Mouse (Mus musculus) Patski (cell line): ENCODE results near the gene Gm20388. TPM values are rescaled to one million over a fixed set of nuclear protein-coding genes. Genes with fewer than 3 reads are reported as not detected.
A peak's percentile ranks its signal among the peaks of the same experiment; 100 is the strongest.

Source experiments
- ATAC-seq: fragments of 100-300 bp; one replicate; pipeline ENCODE4 v1.8.0; 2021
- CTCF ChIA-PET: fragments of 350-600 bp; sonication (Branson Sonifier 250); formaldehyde crosslinking; loops from one replicate; lab custom pipeline; 2022; ENCODE audit warnings: inconsistent platforms; lab: Charles Lee
- POLR2A ChIA-PET: fragments of 350-600 bp; sonication (Branson Sonifier 250); formaldehyde crosslinking; loops from one replicate; lab custom pipeline; 2022; ENCODE audit warnings: antibody characterized with exemption, inconsistent platforms; lab: Charles Lee
- DNase-seq: peaks from one replicate; pipeline ENCODE4 v3.0.0-alpha.2; 2011; ENCODE audit warnings: low read depth, low spot score
- H3K27me3 ChIP-seq: fragments of 371-371 bp; one replicate; pipeline ENCODE4 v1.5.1; 2021
- CTCF ChIP-seq: fragments of 100-300 bp; IDR thresholded peaks from one replicate; pipeline ENCODE4 v1.5.1; 2021
- in situ Hi-C: fragments of 300-500 bp; cut with MboI; formaldehyde crosslinking; loops from 3 replicates; pipeline ENCODE4 v1.11.1; 2018; ENCODE audit warnings: low pct_unique_long_range_greater_than_20kb, mixed read lengths
- polyA plus RNA-seq: library from polyadenylated mRNA; unstranded; gene quantifications from one replicate; pipeline ENCODE4 v1.2.3, GENCODE M21; 2021

Gm20388 gene
- polyA plus RNA-seq, 1 experiment from 2014 or later: 86.7 TPM

- POLR2A ChIA-PET: no interaction called here
Measured at GRCm38 (mm10) chr8:120478754-120479153, 568.1 kb downstream of the Gm20388 start.

GRCm38 (mm10) chr8:120479691-120480090 lies 569.0 kb downstream of the Gm20388 start:
- POLR2A ChIA-PET: no interaction called here
- CTCF ChIA-PET: no interaction called here

More at GRCm38 (mm10) chr8:120478754-120479153, 568.1 kb downstream of the Gm20388 start:
- in situ Hi-C loops: no loop called here
- H3K27me3 ChIP-seq: no peaks in the 10 kb centered on the region
- no peak for DNase-seq
- no peak for ATAC-seq
- no peak for TF ChIP-seq CTCF
- CTCF ChIA-PET: no interaction called here

GRCm38 (mm10) chr8:120482015-120482689 lies 571.5 kb downstream of the Gm20388 start:
- no peaks in the 10 kb centered on the region for H3K27me3 ChIP-seq
- no peak for TF ChIP-seq CTCF
- in situ Hi-C loops: no loop called here
- ChIA-PET POLR2A (no interaction called here), CTCF (no interaction called here)
- DNase-seq (no peak), ATAC-seq (no peak)

More at GRCm38 (mm10) chr8:120479691-120480090, 569.0 kb downstream of the Gm20388 start:
- no peak for DNase-seq
- no peak for TF ChIP-seq CTCF
- no peak for ATAC-seq
- no peaks in the 10 kb centered on the region for H3K27me3 ChIP-seq
- in situ Hi-C loops: no loop called here

GRCm38 (mm10) chr8:120484460-120484859 lies 573.8 kb downstream of the Gm20388 start:
- ATAC-seq: no peak
- no peak for TF ChIP-seq CTCF
- ChIA-PET CTCF (no interaction called here), POLR2A (no interaction called here)
- H3K27me3 ChIP-seq: no peaks in the 10 kb centered on the region
- DNase-seq: no peak
- in situ Hi-C loops: no loop called here

GRCm38 (mm10) chr8:120485116-120485515 lies 574.5 kb downstream of the Gm20388 start:
- H3K27me3 ChIP-seq: no peaks in the 10 kb centered on the region
- DNase-seq: no peak
- no peak for TF ChIP-seq CTCF
- in situ Hi-C loops: loop anchor here (5.0 kb wide), 1 partner anchor 68 kb away; no protein-coding TSS in a partner anchor
- ATAC-seq: no peak
- POLR2A ChIA-PET: no interaction called here
- CTCF ChIA-PET: no interaction called here

- ATAC-seq: no peak
- in situ Hi-C loops: loop anchor here (5.0 kb wide), 1 partner anchor 69 kb away; no protein-coding TSS in a partner anchor
- H3K27me3 ChIP-seq: no peaks in the 10 kb centered on the region
- ChIA-PET CTCF (no interaction called here), POLR2A (no interaction called here)
- DNase-seq: no peak
- no peak for TF ChIP-seq CTCF
Measured at GRCm38 (mm10) chr8:120485551-120486476, 575.2 kb downstream of the Gm20388 start.

GRCm38 (mm10) chr8:120486477-120487376 lies 576.1 kb downstream of the Gm20388 start:
- DNase-seq (no peak), ATAC-seq (peak; percentile 37)
- ChIA-PET CTCF (interaction anchor here (1.1 kb wide), 1 partner anchor 162 kb away, joined by 3 read pairs; no protein-coding TSS in a partner anchor), POLR2A (interaction anchor here (0.6 to 1.5 kb wide), 2 partner anchors 32 to 75 kb away, joined by 3 to 5 read pairs; no protein-coding TSS in a partner anchor)
- no peak for TF ChIP-seq CTCF
- in situ Hi-C loops: loop anchor here (5.0 kb wide), 1 partner anchor 69 kb away; no protein-coding TSS in a partner anchor
- H3K27me3 ChIP-seq: no peaks in the 10 kb centered on the region

- in situ Hi-C loops: loop anchor here (5.0 kb wide), 1 partner anchor 70 kb away; no protein-coding TSS in a partner anchor
- DNase-seq (no peak), ATAC-seq (peak; percentile 5)
- no peaks in the 10 kb centered on the region for H3K27me3 ChIP-seq
- POLR2A ChIA-PET: interaction anchor here (0.6 to 1.5 kb wide), 3 partner anchors 31 to 75 kb away, joined by 3 to 5 read pairs (median 4); no protein-coding TSS in a partner anchor
- TF ChIP-seq CTCF: no peak
- CTCF ChIA-PET: interaction anchor here (1.1 kb wide), 1 partner anchor 163 kb away, joined by 3 read pairs; no protein-coding TSS in a partner anchor
Measured at GRCm38 (mm10) chr8:120487377-120487728, 576.7 kb downstream of the Gm20388 start.

- POLR2A ChIA-PET: interaction anchor here (1.0 to 1.5 kb wide), 3 partner anchors 31 to 72 kb away, joined by 3 to 5 read pairs (median 4); no protein-coding TSS in a partner anchor
- H3K27me3 ChIP-seq: no peaks in the 10 kb centered on the region
- TF ChIP-seq CTCF: no peak
- CTCF ChIA-PET: no interaction called here
- in situ Hi-C loops: loop anchor here (5.0 kb wide), 1 partner anchor 71 kb away; no protein-coding TSS in a partner anchor
- no peak for DNase-seq
- ATAC-seq: no peak
Measured at GRCm38 (mm10) chr8:120487729-120488510, 577.3 kb downstream of the Gm20388 start.
